Mouse (Mus musculus) CD8-positive naive resting alpha-beta T cell, adult 57 days (primary cell): ENCODE results near the gene Nf1. TPM values are rescaled to one million over a fixed set of nuclear protein-coding genes. Genes with fewer than 3 reads are reported as not detected.

ENCODE experiments used
- total RNA-seq: library from RNA; stranded (reverse); gene quantifications from one replicate; pipeline ENCODE4 v1.2.4, GENCODE M21; 2023

Gene Nf1
- 19.4 TPM for total RNA-seq

DNA sequence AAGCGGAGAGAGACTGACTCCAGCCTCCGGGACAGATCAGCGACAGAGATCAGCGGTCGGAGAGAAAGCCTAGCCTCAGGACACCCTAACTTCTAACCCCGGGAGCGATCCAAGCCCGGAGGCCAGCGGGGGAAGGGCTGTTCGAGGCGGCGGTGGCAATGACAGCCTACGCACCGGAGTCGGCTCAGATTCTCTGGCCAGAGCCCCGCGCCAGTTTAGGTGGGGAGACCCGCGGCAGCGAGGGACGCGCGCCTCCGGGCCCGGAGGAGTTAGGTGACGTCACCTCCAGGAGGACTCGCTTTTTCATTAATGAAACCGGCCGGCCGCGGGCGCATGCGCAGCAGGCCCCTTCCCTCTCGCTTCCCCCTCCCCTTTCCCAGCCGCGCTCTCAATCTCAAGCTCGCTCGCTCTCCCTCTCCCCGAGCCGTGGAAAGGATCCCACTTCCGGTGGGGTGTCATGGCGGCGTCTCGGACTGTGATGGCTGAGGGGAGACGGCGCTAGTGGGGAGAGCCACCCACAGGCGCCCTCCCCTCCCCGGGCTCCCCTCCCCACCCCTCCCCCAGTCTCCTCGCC, at the start of gene Nf1:
TSS of gene Nf1 (plus strand) at position 460 of the 574 bp plus-strand sequence.

DNA sequence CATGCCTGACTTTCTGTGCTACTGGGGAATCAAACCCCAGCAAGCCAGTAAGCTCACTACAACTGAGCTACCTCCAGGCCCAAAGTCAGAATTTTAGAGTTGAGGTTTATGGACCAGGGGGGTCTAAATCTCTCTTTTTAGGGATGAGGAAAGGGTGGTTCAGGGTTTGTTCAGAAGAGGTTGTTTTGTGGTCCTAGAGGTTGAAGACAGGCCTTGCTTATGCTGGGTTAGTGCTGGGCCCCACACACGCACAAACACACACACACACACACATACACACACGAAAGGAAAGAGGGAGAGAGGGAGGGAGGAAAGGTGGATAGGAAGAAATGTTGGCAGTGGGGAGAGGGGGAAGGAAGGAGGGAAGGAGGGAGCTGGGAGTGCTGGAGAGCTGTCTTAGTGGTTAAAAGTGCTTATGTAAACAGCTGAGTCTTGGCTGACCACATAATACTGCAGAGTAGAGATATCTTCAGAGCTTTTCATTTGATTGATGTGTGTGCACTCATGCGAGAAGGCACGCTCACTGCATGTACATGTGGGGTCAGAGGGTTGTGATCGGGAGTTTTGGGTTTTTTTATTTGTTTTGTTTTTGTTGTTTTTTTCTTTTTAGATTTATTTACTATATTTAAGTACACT, 42.5 kb upstream of the Nf1 start, which contains the start of gene Gm9964:
TSS of gene Gm9964 (minus strand) at position 51 of the 636 bp plus-strand sequence.

DNA sequence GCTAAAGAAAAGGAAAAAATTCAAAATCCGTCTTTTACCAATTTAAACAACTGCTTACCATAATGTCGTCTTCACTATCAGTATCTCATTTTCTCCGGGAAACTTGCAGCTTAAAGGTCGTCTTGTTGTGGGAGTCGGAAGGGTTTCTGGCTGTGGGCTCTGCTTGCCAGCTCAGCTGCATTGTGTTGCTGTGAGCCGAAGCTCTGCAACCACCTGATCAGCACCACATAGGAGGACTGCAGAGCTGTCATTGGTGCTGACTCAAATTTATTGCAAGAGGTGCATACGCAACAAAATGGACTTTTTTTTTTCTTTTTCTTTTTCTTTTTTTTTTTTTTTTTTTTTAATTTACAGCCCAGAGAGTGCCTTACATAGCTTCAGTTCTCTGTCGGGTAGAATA, 164.4 kb downstream of the Nf1 start, which contains the start of gene Omg:
TSS of gene Omg (minus strand) at position 240 of the 400 bp plus-strand sequence.

DNA sequence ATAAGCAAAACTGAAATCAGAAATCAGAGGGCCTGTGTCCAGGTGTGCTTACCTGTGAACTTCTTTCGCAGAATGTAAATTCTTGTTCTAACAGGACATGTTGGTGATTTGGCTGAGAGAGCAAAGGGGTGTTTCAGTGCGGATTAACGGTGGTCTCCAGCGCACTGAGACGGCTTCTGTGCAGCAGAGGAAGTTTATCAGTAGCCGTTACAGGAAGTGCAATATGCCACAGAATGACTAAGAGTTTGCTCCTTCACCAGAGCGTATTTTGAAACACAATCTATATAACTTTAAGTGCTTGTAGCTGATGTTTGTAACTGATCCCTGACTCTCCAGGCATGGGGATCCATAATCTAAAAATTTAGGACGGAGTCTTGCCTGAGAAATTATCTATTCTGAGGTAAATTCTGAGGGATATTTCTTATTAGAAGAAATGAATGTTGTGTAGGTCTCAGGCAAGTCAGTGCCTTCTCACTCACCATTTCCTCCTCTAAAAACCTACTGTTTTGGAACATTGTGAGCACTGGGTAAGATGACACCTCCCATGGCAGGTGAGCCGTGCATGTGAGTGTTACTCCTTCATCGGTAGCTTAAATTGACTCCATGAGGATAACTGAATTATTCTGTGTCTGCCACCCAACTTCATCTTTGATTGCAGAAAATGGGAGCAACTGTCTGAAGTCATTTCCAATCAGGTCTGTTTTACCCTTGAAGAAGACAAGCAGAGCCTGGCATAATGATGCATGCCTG, 184.2 kb downstream of the Nf1 start, which contains the start of gene Evi2b:
TSS of gene Evi2b (minus strand) at position 203 of the 750 bp plus-strand sequence.

DNA sequence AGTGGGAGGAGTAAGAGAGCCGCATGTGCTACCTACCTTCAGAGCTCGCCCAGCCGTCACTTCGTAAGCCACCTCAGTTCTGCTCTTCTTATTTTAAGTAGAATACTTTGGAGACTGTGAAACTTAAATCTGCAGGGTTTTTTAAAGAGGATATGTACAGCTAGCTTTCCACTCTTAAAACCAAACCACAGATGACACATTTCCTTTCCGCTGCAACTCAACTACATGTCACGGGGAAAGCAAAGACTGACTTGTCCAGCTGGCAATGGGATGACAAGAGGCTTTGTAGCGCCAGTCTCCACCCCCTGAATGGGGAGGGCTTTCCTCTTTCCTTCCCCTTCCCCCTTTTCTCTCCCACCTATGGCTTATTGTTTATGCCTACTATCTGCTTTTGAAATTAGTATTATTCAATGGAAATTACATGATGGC, 190.9 kb downstream of the Nf1 start, which contains the start of the genes Evi2 and Evi2a:
TSS of gene Evi2 (minus strand) at position 257 of the 429 bp plus-strand sequence.
TSS of gene Evi2a (minus strand) at position 277 of the 429 bp plus-strand sequence.

DNA sequence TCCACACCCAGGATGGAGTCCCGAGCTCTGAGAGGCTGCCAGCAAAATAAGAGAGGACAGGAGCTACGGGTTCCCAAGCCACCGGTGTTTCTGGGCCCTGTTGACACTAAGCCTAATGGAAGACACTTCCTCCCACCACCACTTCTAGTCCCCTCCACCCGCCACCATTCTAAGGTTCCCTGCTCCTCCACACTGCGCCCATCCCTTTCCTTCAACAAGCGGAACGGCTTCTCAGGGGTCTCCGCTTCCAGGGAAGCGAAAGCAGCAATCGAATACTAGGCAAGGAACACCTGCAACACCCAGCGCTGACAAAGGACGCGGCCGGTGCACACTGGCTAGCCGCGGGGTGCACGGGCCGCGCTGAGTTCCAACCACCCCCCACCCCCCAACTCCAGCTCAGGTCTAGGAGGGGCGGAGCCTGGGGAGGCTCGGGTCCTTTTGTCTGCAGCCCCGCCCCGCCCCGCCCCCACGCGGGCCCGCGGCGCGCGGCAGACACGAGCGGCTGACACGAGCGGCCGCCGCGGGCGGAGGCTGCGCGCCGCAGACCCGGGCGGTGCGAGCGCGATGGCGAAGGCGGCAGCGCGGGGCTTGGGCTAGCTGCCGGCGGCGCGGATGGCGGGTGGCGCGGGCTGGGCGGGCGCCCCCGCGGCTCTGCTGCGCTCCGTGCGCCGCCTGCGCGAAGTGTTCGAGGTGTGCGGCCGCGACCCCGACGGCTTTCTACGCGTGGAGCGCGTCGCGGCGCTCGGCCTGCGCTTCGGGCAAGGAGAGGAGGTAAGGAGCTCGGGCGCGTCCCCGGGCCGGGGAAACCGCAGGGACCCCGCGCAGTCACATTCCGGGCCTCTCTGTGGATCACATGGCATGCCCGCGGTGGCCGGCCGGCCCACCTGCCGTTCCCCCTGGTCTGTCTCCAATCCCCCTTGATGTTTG, 251.4 kb downstream of the Nf1 start, which contains the start of gene Rab11fip4:
TSS of gene Rab11fip4 (plus strand) at position 549 of the 927 bp plus-strand sequence.

Other genes with a start within 250 kb of the Nf1 start
- gene Ksr1, start 193.3 kb upstream of the Nf1 start, total RNA-seq, result 10.6 TPM
- 123 TPM for gene Wsb1, start 85.0 kb upstream of the Nf1 start, total RNA-seq
- gene Gm9964, start 42.8 kb upstream of the Nf1 start, total RNA-seq, result 1.5 TPM
- gene Omg, start 164.4 kb downstream of the Nf1 start, total RNA-seq, result 0.37 TPM
- gene Evi2b, start 184.1 kb downstream of the Nf1 start, total RNA-seq, result 98.3 TPM
- gene Evi2, start 190.9 kb downstream of the Nf1 start, total RNA-seq, result 4.6 TPM
- gene Evi2a, start 190.9 kb downstream of the Nf1 start, total RNA-seq, result 23.2 TPM